Mouse (Mus musculus): ENCODE measurements around the gene Tbx4. TPM values are rescaled to one million over a fixed set of nuclear protein-coding genes. Genes with fewer than 3 reads are reported as not detected.

Tbx4 gene
- total and polyA plus RNA-seq, 3 experiments = 0.55 TPM; not detected in 2

GRCm38 (mm10) chr11:85889056-85889729 lies 3.0 kb downstream of the Tbx4 start:
- H3K27me3 ChIP-seq (ENCODE audit: control insufficient read depth, insufficient read depth, low read length) = peaks cover 42% of the 10 kb centered on the region
- no peak overlapping the region for H3K4me3 ChIP-seq
- no peaks in the 10 kb centered on the region for H3K36me3 ChIP-seq (ENCODE audit: control insufficient read depth, insufficient read depth, low read length)
- intact Hi-C loops (cut with DNase I) = no loop called here
- no peak for DNase-seq
- H3K79me2 ChIP-seq (replicated peaks; ENCODE audit: control insufficient read depth, insufficient read depth, low read length) = no peaks in the 10 kb centered on the region
- TF ChIP-seq EP300 (IDR thresholded peaks at IDR 0.05; ENCODE audit: insufficient read depth, low read depth, low read length) = no peak
- no peak for TF ChIP-seq CTCF (IDR thresholded peaks at IDR 0.05)
- no peak for TF ChIP-seq POLR2A (IDR thresholded peaks at IDR 0.05; ENCODE audit: insufficient read depth, low read depth, low read length)
- WGBS = 54% methylated on average over 8 of the region's 8 CpGs
- H3K9ac ChIP-seq (ENCODE audit: low read depth, low read length) = no peak overlapping the region
- H3K27ac ChIP-seq = no peak overlapping the region
- H3K4me1 ChIP-seq (ENCODE audit: control insufficient read depth, insufficient read depth, low read length) = no peaks in the 10 kb centered on the region

GRCm38 (mm10) chr11:85889730-85890562 lies 3.7 kb downstream of the Tbx4 start:
- intact Hi-C loops (cut with DNase I) = no loop called here
- Histone ChIP-seq H3K27me3 (ENCODE audit: control insufficient read depth, insufficient read depth, low read length) (peaks cover 46% of the 10 kb centered on the region), H3K79me2 (replicated peaks; ENCODE audit: control insufficient read depth, insufficient read depth, low read length) (no peaks in the 10 kb centered on the region), H3K9ac (ENCODE audit: low read depth, low read length) (no peak overlapping the region), H3K4me3 (no peak overlapping the region), H3K36me3 (ENCODE audit: control insufficient read depth, insufficient read depth, low read length) (no peaks in the 10 kb centered on the region), H3K4me1 (ENCODE audit: control insufficient read depth, insufficient read depth, low read length) (peaks cover 2% of the 10 kb centered on the region; the same call in 1 of the 2 replicates), H3K27ac (no peak overlapping the region)
- TF ChIP-seq POLR2A (IDR thresholded peaks at IDR 0.05; ENCODE audit: insufficient read depth, low read depth, low read length) = no peak
- no peak for TF ChIP-seq EP300 (IDR thresholded peaks at IDR 0.05; ENCODE audit: insufficient read depth, low read depth, low read length)
- whole genome bisulfite sequencing = 10% methylated on average over 47 of the region's 47 CpGs
- DNase-seq = no peak

DNA sequence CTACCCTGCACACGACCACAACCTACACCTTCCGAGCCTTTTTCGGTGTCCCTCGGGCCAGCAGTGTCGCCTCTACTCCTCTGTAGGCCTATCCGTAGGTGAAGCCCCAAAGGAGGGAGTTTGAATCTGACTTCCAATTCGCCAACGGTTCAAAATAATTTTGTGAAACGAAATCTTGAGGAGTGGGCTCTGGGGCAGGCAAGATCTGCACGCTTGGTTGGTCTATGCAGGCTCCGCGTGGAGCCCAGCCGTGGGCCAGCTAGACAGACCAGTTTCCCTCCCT lies 4.3 kb downstream of the Tbx4 start:
- peaks cover 47% of the 10 kb centered on the region for H3K27me3 ChIP-seq (ENCODE audit: control insufficient read depth, insufficient read depth, low read length)
- DNase-seq = no peak
- peaks cover 2% of the 10 kb centered on the region; the same call in 1 of the 2 replicates for H3K4me1 ChIP-seq (ENCODE audit: control insufficient read depth, insufficient read depth, low read length)
- no peak for TF ChIP-seq EP300 (IDR thresholded peaks at IDR 0.05; ENCODE audit: insufficient read depth, low read depth, low read length)
- TF ChIP-seq CTCF (IDR thresholded peaks at IDR 0.05) = no peak
- no peak for TF ChIP-seq POLR2A (IDR thresholded peaks at IDR 0.05; ENCODE audit: insufficient read depth, low read depth, low read length)
- H3K36me3 ChIP-seq (ENCODE audit: control insufficient read depth, insufficient read depth, low read length) = no peaks in the 10 kb centered on the region
- 10% methylated on average over 13 of the region's 13 CpGs for WGBS
- no peak overlapping the region for H3K9ac ChIP-seq (ENCODE audit: low read depth, low read length)
- no peaks in the 10 kb centered on the region for H3K79me2 ChIP-seq (replicated peaks; ENCODE audit: control insufficient read depth, insufficient read depth, low read length)
- H3K27ac ChIP-seq = no peak overlapping the region
- intact Hi-C loops (cut with DNase I) = no loop called here
- H3K4me3 ChIP-seq = no peak overlapping the region

DNA sequence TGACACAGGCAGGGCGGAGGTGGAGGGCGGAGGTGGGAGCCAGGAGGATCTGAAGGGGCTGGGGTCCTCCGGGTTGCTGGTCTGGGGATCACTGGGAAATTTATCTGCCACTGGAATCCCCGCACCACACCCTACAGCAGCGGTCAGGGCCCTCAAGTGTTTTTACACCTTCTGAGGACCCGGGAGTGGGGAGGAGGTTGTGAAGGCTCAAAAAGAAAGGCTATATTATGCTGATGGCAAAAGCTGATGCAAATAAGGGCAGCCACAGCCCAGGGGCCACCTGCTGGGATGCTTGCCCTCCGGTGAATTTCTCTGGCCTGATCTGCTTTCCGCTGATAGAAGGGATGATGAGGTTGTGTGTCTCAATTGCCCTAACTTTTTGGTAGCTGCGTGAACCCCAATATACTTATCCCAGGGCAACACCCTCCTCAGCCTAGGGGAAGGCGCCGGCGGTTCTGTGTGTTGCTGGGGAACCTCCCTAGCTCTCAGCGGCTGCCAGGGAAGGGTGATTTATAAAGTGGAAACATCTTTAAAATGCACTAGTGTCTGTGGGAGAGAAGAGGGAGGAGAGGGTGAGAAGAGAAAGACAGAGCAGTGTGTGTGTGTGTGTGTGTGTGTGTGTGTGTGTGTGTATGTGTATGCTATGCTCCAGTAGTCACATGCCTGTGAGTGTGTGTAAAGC lies 4.9 kb downstream of the Tbx4 start:
- DNase-seq = no peak
- Histone ChIP-seq H3K79me2 (replicated peaks; ENCODE audit: control insufficient read depth, insufficient read depth, low read length) (no peaks in the 10 kb centered on the region), H3K9ac (ENCODE audit: low read depth, low read length) (no peak overlapping the region), H3K36me3 (ENCODE audit: control insufficient read depth, insufficient read depth, low read length) (no peaks in the 10 kb centered on the region), H3K4me3 (no peak overlapping the region), H3K27me3 (ENCODE audit: control insufficient read depth, insufficient read depth, low read length) (peaks cover 49% of the 10 kb centered on the region), H3K27ac (no peak overlapping the region), H3K4me1 (ENCODE audit: control insufficient read depth, insufficient read depth, low read length) (peaks cover 2% of the 10 kb centered on the region; the same call in 1 of the 2 replicates)
- no peak for TF ChIP-seq EP300 (IDR thresholded peaks at IDR 0.05; ENCODE audit: insufficient read depth, low read depth, low read length)
- no peak for TF ChIP-seq CTCF (IDR thresholded peaks at IDR 0.05)
- TF ChIP-seq POLR2A (IDR thresholded peaks at IDR 0.05; ENCODE audit: insufficient read depth, low read depth, low read length) = no peak
- intact Hi-C loops (cut with DNase I) = no loop called here
- WGBS = 14% methylated on average over 13 of the region's 13 CpGs

DNA sequence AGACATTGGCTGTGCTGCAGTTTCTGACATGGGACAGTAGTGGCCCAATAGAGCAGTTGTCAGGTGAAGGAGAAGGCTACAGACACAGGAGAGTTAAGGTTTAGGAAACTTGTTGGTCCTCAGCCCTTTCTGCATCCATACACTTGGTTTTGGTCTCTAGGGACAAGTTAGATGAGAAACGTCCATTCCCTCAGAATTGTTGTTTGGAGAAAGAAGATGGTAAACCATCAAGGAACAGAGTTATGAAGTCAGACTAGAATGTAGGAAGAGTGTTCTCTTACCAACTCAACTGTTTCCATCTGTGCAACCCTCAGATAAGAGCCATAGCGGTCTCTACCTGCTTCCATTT lies 5.4 kb downstream of the Tbx4 start:
- peaks cover 47% of the 10 kb centered on the region for H3K27me3 ChIP-seq (ENCODE audit: control insufficient read depth, insufficient read depth, low read length)
- H3K27ac ChIP-seq = no peak overlapping the region
- peaks cover 2% of the 10 kb centered on the region; the same call in 1 of the 2 replicates for H3K4me1 ChIP-seq (ENCODE audit: control insufficient read depth, insufficient read depth, low read length)
- 16% methylated on average over 2 of the region's 2 CpGs for WGBS
- no peaks in the 10 kb centered on the region for H3K79me2 ChIP-seq (replicated peaks; ENCODE audit: control insufficient read depth, insufficient read depth, low read length)
- intact Hi-C loops (cut with DNase I) = no loop called here
- H3K36me3 ChIP-seq (ENCODE audit: control insufficient read depth, insufficient read depth, low read length) = no peaks in the 10 kb centered on the region
- TF ChIP-seq POLR2A (IDR thresholded peaks at IDR 0.05; ENCODE audit: insufficient read depth, low read depth, low read length) = no peak
- no peak for TF ChIP-seq EP300 (IDR thresholded peaks at IDR 0.05; ENCODE audit: insufficient read depth, low read depth, low read length)
- TF ChIP-seq CTCF (IDR thresholded peaks at IDR 0.05) = no peak
- DNase-seq = no peak
- no peak overlapping the region for H3K9ac ChIP-seq (ENCODE audit: low read depth, low read length)
- H3K4me3 ChIP-seq = no peak overlapping the region

All from heart, adult 2 months (tissue).